Mouse (Mus musculus): Measurements from ENCODE around the gene Actl11.

GRCm38 (mm10) chr9:107925251-107925650 lies 3.0 kb upstream of the Actl11 start:
- TF ChIP-seq CTCF (conservative IDR thresholded peaks at IDR 0.05; ENCODE audit: insufficient read depth, insufficient read length, low read depth, low read length) = no peak
- TF ChIP-seq POLR2A (IDR thresholded peaks at IDR 0.05; ENCODE audit: low read depth, low read length) = no peak
